Mouse (Mus musculus): ENCODE results near the gene Cog6. TPM values are rescaled to one million over a fixed set of nuclear protein-coding genes. Genes with fewer than 3 reads are reported as not detected.
A peak's percentile ranks its signal among the peaks of the same experiment; 100 is the strongest.

Cog6 gene
- total and polyA plus RNA-seq, 3 experiments: 37.1 to 59.6 (median 48.3) TPM

GRCm38 (mm10) chr3:53056430-53056829, 39.4 kb upstream of the Cog6 start:
- Histone ChIP-seq H3K79me2 (replicated peaks; ENCODE audit: control insufficient read depth, insufficient read depth, low read length) (0 out of 2 replicates have a peak, but pooled peaks cover 1% of the 10 kb centered on the region), H3K36me3 (ENCODE audit: control insufficient read depth, insufficient read depth, low read length) (peaks cover 8% of the 10 kb centered on the region), H3K9ac (ENCODE audit: low read depth, low read length) (0 out of 2 replicates have a peak overlapping the region, but pooled peaks have one; percentile 28), H3K4me1 (ENCODE audit: control insufficient read depth, insufficient read depth, low read length) (peaks cover 6% of the 10 kb centered on the region), H3K4me3 (no peak overlapping the region), H3K27ac (no peak overlapping the region), H3K27me3 (ENCODE audit: control insufficient read depth, insufficient read depth, low read length) (no peaks in the 10 kb centered on the region)
- intact Hi-C loops (cut with DNase I): no loop called here
- DNase-seq: no peak
- TF ChIP-seq CTCF (IDR thresholded peaks at IDR 0.05): no peak
- WGBS: 68% methylated on average over 10 of the region's 10 CpGs

- peaks cover 5% of the 10 kb centered on the region for H3K36me3 ChIP-seq (ENCODE audit: control insufficient read depth, insufficient read depth, low read length)
- H3K27ac ChIP-seq: no peak overlapping the region
- intact Hi-C loops (cut with DNase I): no loop called here
- 44% methylated on average over 8 of the region's 8 CpGs for WGBS
- TF ChIP-seq CTCF (IDR thresholded peaks at IDR 0.05): no peak
- no peak for TF ChIP-seq EP300 (IDR thresholded peaks at IDR 0.05; ENCODE audit: insufficient read depth, low read depth, low read length)
- no peak for TF ChIP-seq POLR2A (IDR thresholded peaks at IDR 0.05; ENCODE audit: insufficient read depth, low read depth, low read length)
- no peak overlapping the region for H3K9ac ChIP-seq (ENCODE audit: low read depth, low read length)
- no peaks in the 10 kb centered on the region for H3K27me3 ChIP-seq (ENCODE audit: control insufficient read depth, insufficient read depth, low read length)
- no peak for DNase-seq
- H3K79me2 ChIP-seq (replicated peaks; ENCODE audit: control insufficient read depth, insufficient read depth, low read length): peaks cover 1% of the 10 kb centered on the region; the same call in 1 of the 2 replicates
- H3K4me3 ChIP-seq: no peak overlapping the region
- H3K4me1 ChIP-seq (ENCODE audit: control insufficient read depth, insufficient read depth, low read length): peaks cover 7% of the 10 kb centered on the region
These were observed 35.3 kb upstream of the Cog6 start for GRCm38 (mm10) chr3:53052385-53052784.

DNA sequence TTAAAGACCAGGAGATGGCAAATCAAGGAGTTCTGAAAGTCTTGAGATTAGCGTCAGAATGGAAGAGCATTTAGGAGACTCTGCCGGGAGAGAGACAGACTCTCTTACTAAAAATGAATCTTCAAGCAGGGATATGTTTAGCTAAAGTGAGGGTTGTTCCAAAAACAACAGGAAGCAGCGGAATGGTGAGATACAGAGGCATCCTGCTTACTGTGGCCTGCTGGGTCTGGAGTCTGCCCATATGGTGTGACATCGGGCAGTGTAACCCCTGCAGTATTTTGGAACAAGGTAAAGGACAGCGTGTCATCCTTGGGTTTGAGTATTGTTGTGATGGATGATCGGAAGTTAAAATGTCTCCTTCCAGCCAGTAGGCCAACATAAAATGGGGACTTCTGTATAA, 29.3 kb upstream of the Cog6 start:
- Histone ChIP-seq H3K27me3 (ENCODE audit: control insufficient read depth, insufficient read depth, low read length) (no peaks in the 10 kb centered on the region), H3K79me2 (replicated peaks; ENCODE audit: control insufficient read depth, insufficient read depth, low read length) (peaks cover 3% of the 10 kb centered on the region; the same call in 1 of the 2 replicates), H3K27ac (peak overlapping the region; percentile 43), H3K4me1 (ENCODE audit: control insufficient read depth, insufficient read depth, low read length) (peaks cover 11% of the 10 kb centered on the region), H3K36me3 (ENCODE audit: control insufficient read depth, insufficient read depth, low read length) (peaks cover 10% of the 10 kb centered on the region), H3K4me3 (no peak overlapping the region), H3K9ac (ENCODE audit: low read depth, low read length) (no peak overlapping the region; the same call in 1 of the 2 replicates)
- intact Hi-C loops (cut with DNase I): loop anchor here (1.0 kb wide), 1 partner anchor 12 kb away; no protein-coding TSS in a partner anchor
- 27% methylated on average over 6 of the region's 6 CpGs for WGBS
- no peak for DNase-seq
- TF ChIP-seq POLR2A (IDR thresholded peaks at IDR 0.05; ENCODE audit: insufficient read depth, low read depth, low read length): no peak
- no peak for TF ChIP-seq CTCF (IDR thresholded peaks at IDR 0.05)
- no peak for TF ChIP-seq EP300 (IDR thresholded peaks at IDR 0.05; ENCODE audit: insufficient read depth, low read depth, low read length)

DNA sequence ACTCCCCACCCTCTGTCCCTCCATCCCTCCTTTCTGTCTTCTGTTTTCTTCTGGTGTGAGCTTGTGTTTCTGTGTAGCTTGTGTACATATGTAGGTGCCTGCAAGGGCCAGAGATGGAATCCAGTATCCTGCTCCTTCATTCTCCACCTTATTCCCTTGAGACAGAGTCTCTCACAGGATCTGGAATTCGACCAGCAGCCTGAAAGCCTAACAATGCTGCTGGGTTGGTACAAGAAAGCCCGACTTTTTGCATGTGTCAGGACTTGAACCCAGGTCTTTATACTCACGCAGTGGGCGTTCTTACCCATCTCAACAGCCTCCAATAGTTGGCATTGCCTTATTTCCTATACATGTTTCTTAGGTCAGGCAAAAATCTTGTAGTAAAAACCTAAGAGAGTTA, 28.7 kb upstream of the Cog6 start:
- Histone ChIP-seq H3K79me2 (replicated peaks; ENCODE audit: control insufficient read depth, insufficient read depth, low read length) (peaks cover 3% of the 10 kb centered on the region; the same call in 1 of the 2 replicates), H3K27me3 (ENCODE audit: control insufficient read depth, insufficient read depth, low read length) (no peaks in the 10 kb centered on the region), H3K9ac (ENCODE audit: low read depth, low read length) (no peak overlapping the region), H3K27ac (peak overlapping the region; percentile 43; the same call in 1 of the 2 replicates), H3K4me3 (no peak overlapping the region), H3K4me1 (ENCODE audit: control insufficient read depth, insufficient read depth, low read length) (peaks cover 10% of the 10 kb centered on the region), H3K36me3 (ENCODE audit: control insufficient read depth, insufficient read depth, low read length) (peaks cover 8% of the 10 kb centered on the region)
- TF ChIP-seq POLR2A (IDR thresholded peaks at IDR 0.05; ENCODE audit: insufficient read depth, low read depth, low read length) (no peak), CTCF (IDR thresholded peaks at IDR 0.05) (no peak), EP300 (IDR thresholded peaks at IDR 0.05; ENCODE audit: insufficient read depth, low read depth, low read length) (no peak)
- intact Hi-C loops (cut with DNase I): loop anchor here (1.0 kb wide), 1 partner anchor 13 kb away; no protein-coding TSS in a partner anchor
- 60% methylated on average over 4 of the region's 4 CpGs for WGBS
- DNase-seq: no peak

- TF ChIP-seq CTCF (IDR thresholded peaks at IDR 0.05) (no peak), EP300 (IDR thresholded peaks at IDR 0.05; ENCODE audit: insufficient read depth, low read depth, low read length) (no peak), POLR2A (IDR thresholded peaks at IDR 0.05; ENCODE audit: insufficient read depth, low read depth, low read length) (no peak)
- H3K79me2 ChIP-seq (replicated peaks; ENCODE audit: control insufficient read depth, insufficient read depth, low read length): peaks cover 3% of the 10 kb centered on the region; the same call in 1 of the 2 replicates
- peaks cover 10% of the 10 kb centered on the region for H3K4me1 ChIP-seq (ENCODE audit: control insufficient read depth, insufficient read depth, low read length)
- no peaks in the 10 kb centered on the region for H3K27me3 ChIP-seq (ENCODE audit: control insufficient read depth, insufficient read depth, low read length)
- no peak for DNase-seq
- H3K27ac ChIP-seq: peak overlapping the region; percentile 57
- WGBS: 25% methylated on average over 11 of the region's 11 CpGs
- peak overlapping the region; percentile 59 for H3K9ac ChIP-seq (ENCODE audit: low read depth, low read length)
- intact Hi-C loops (cut with DNase I): loop anchor here (5.0 kb wide), 2 partner anchors 43 to 123 kb away; no protein-coding TSS in a partner anchor
- H3K36me3 ChIP-seq (ENCODE audit: control insufficient read depth, insufficient read depth, low read length): peaks cover 8% of the 10 kb centered on the region
- peak overlapping the region; percentile 81 for H3K4me3 ChIP-seq
These were observed 27.8 kb upstream of the Cog6 start for GRCm38 (mm10) chr3:53044682-53045299.

DNA sequence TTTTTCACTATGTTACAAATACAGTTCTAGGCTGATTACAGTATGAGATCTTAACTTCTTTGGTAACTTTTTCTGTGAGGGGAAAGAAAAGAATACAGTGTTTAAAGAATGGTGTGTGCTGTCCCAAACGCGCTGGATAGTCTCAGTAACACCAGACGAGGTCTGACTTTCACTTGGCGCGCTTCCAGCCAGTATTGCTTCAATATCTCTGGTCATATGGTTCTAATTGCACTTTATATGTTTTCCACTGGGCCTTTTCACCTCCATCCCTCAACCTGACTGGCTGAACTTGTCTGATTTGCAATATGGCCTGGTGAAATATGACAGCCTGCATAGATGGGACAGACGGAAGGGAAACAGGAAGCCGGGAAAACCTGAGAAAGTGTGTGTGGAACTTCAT, 27.2 kb upstream of the Cog6 start:
- peaks cover 10% of the 10 kb centered on the region for H3K4me1 ChIP-seq (ENCODE audit: control insufficient read depth, insufficient read depth, low read length)
- DNase-seq: peak; percentile 39 to 51

More for the DNA sequence above, 27.2 kb upstream of the Cog6 start:
- peaks cover 3% of the 10 kb centered on the region; the same call in 1 of the 2 replicates for H3K79me2 ChIP-seq (replicated peaks; ENCODE audit: control insufficient read depth, insufficient read depth, low read length)
- H3K27me3 ChIP-seq (ENCODE audit: control insufficient read depth, insufficient read depth, low read length): no peaks in the 10 kb centered on the region
- peak overlapping the region; percentile 40 for H3K9ac ChIP-seq (ENCODE audit: low read depth, low read length)
- intact Hi-C loops (cut with DNase I): loop anchor here (5.0 kb wide), 2 partner anchors 43 to 123 kb away; no protein-coding TSS in a partner anchor
- peak overlapping the region; percentile 57 for H3K27ac ChIP-seq
- WGBS: 23% methylated on average over 7 of the region's 7 CpGs
- TF ChIP-seq CTCF (IDR thresholded peaks at IDR 0.05) (no peak), EP300 (IDR thresholded peaks at IDR 0.05; ENCODE audit: insufficient read depth, low read depth, low read length) (no peak), POLR2A (IDR thresholded peaks at IDR 0.05; ENCODE audit: insufficient read depth, low read depth, low read length) (no peak)
- peaks cover 8% of the 10 kb centered on the region for H3K36me3 ChIP-seq (ENCODE audit: control insufficient read depth, insufficient read depth, low read length)
- peak overlapping the region; percentile 81 for H3K4me3 ChIP-seq

All from heart, adult 2 months (tissue).